Mouse (Mus musculus) gastrocnemius, adult 18-20 months (tissue): ENCODE measurements around the gene Cdc42. TPM values are rescaled to one million over a fixed set of nuclear protein-coding genes. Genes with fewer than 3 reads are reported as not detected.
A peak's percentile ranks its signal among the peaks of the same experiment; 100 is the strongest.

ENCODE experiments used
- DNase-seq: peaks from one replicate; pipeline ENCODE4 v3.0.0; 2021; ENCODE audit warnings: low spot score
- total RNA-seq, 2 experiments: library from RNA; stranded (reverse); gene quantifications; 2 replicates each; pipeline ENCODE4 v1.2.3; 2021

Cdc42 gene
- total RNA-seq, 2 experiments from 2014 or later: 167 to 172 TPM

GRCm38 (mm10) chr4:137285876-137286661, 71.5 kb downstream of the Cdc42 start:
- peak; percentile 71 for DNase-seq

DNA sequence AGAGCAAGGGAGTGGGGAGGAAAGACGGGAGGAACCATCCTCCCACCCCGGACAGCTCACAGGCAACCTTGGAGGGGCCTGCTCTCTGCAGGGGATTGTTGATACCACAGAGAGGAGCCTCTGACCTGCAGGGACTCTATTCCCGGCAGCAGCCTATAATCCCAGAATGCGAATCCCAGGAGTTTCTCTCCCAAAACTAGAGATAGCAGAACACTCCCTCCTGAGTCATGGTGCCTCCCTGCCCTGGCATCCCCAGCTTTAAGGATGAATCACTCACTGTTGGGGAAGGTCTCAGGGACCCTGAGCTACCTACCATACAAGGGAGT, 74.2 kb downstream of the Cdc42 start:
- no peak for DNase-seq

DNA sequence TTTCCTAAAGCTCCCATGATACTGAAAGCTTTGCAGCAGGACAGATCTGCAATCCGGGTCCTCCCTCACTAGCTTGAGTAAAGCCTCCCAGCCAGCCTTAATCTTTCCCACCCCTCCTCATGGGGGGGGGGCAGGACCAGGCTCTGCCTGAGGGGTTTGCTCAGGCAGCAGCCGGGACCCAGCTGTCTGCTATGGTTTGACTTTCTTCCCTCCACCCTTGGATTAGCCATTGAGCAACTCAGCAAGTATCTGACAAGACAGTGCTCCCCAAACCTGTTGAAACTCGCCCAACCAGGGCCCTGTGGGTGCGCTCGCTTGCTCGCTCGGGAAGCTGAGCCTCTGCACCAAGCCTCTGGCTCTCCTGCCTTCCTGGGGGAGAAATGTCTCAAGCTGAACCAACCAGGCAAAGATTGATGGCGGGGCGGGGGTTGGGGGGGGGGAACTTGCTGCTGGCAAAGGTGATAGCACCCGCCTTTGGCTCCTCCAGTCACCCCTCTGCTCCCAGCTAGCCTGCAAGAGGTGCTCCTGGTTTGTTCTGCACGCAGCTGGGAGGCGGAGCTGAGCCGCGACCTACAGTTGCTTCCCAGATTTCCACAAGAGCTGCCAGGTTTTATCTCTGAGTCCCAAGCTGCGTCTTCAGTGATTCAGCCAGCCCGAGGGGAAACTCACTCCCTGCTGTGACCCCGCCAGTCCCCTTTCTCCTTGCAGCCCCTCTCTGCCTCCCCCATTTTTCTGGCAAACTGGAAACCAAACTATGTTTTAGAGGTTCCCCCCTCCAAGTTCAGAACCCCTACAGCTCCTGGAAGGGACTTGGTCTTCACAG, 74.7 kb downstream of the Cdc42 start:
- DNase-seq: no peak

DNA sequence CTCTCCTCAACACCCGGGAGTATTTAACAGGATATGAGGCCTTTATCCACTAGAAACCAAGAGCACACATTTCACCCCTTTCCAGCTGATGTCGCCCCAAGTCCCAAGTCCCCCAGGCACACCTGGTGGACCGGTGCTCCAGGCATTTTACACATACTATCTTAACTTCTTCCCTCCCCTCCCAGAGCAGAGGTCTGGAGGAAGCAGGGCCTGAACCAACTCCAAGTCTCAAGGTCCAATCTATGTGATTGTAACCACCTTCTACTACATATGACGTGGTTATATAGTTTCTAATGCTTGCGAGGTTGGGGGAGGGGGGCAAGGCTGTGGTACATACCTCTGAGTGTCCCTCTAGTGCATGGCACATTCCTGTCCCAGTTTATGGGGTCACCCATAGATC, 75.4 kb downstream of the Cdc42 start:
- DNase-seq: no peak

DNA sequence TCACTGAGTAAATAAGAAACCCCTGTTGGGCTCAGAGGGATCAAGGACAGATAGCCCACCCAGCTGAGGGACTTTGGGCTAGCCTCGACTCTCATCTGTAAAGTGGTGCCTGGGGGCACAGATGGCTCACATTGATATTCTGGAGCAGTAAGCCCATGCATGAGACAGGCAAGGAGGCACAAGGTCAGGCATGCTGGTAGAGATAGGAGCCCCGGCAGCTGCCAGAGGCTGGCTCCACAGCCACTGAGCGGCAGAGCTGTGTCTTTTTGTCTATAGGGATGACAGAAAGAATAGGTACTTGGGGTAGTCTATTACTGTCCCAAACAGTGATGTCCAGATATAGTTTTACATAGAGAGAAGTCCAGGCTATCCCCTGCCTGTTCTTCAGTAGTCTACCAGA, 76.2 kb downstream of the Cdc42 start:
- no peak for DNase-seq

GRCm38 (mm10) chr4:137279346-137279745, 78.2 kb downstream of the Cdc42 start:
- DNase-seq: no peak

- no peak for DNase-seq
These were observed 79.1 kb downstream of the Cdc42 start for GRCm38 (mm10) chr4:137278144-137279040.

- no peak for DNase-seq
These were observed 79.8 kb downstream of the Cdc42 start for GRCm38 (mm10) chr4:137277600-137278143.

- peak; percentile 63 for DNase-seq
These were observed 80.4 kb downstream of the Cdc42 start, which contains the start of gene Wnt4 for GRCm38 (mm10) chr4:137277166-137277513. Gene Wnt4 (plus strand): TSS chr4:137277489.

- peak; percentile 36 for DNase-seq
These were observed 80.9 kb downstream of the Cdc42 start for GRCm38 (mm10) chr4:137276443-137277165.

DNA sequence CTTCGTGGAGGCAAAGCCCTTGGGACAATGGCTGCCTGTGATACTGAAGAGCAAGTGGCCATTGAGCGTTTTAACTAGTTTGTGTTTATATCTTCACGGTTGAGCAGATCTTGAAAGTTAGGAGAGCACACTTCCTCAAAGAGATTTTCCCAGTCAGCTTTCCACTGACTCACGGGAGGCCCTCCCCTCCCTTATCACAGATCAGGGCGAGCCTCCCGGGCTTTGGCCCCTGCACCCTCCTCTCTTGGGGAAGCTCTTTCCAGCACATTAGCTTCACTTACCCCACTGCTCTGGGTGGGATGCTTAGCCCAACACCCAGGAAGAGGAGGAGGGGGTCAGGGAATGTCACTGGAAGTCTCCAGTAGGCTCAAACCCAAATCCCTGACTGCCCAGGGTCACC, 83.2 kb downstream of the Cdc42 start:
- DNase-seq: no peak

DNA sequence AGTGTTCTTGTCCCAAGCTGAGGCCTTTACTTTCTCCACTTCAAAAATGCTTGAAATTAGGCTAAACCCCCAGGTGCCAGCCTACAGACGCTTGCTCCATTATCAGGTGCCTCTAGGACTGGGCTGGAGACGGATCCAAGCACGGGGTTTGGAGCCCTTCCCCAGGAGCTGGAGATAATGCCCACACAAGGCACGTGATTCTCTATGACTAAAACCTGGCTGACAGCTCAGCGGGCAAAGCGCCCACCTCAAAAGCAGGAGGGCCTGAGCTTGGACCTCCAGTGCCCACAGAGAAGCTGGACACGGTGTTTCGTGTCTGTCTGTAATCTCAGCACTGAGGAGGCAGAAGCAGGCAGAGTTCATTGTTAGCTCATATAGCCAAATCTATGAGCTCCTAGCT, 85.7 kb downstream of the Cdc42 start:
- no peak for DNase-seq

Other genes starting within 250 kb of the Cdc42 start
- gene Wnt4, start 80.2 kb downstream of the Cdc42 start, total RNA-seq: 10 to 100 TPM; 11.3 to 12.9 TPM
- not detected for gene Cela3a, start 52.1 kb upstream of the Cdc42 start, total RNA-seq
- under 1 TPM in 1 of 2 experiments, not detected in 1; 0.34 TPM for gene Cela3b, start 72.8 kb upstream of the Cdc42 start, total RNA-seq
- not detected for gene 1700013G24Rik, start 95.6 kb upstream of the Cdc42 start, total RNA-seq
- gene Hspg2, start 111.0 kb upstream of the Cdc42 start, total RNA-seq: 10 to 100 TPM; 53.7 to 61.6 TPM
- gene Ldlrad2, start 216.8 kb upstream of the Cdc42 start, total RNA-seq: not detected
- 10 to 100 TPM; 24.9 to 27.3 TPM for gene Usp48, start 236.0 kb upstream of the Cdc42 start, total RNA-seq